Mouse (Mus musculus): ENCODE data around the gene Tifa.

Gene Tifa

DNA sequence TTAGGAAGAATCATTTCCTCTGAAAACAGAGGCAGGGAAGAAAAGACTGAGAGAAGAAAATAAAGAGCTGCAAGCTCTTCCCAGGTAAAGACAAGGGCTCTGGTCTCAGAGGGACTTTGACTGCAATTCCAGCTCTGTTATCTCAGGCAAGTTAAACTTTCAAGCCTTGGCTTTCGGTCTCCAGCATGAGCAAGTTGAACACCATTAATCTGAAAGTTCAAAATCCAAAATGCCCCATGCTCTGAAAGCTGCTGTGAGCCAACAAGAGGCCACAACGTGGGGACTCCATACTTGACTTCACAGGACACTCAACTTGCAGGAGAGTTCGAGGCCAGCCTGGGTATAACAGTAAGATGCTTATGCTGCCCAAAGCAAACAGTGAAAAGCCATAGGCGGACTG lies 44.4 kb downstream of the Tifa start:
- TF ChIP-seq GATA4 (IDR thresholded peaks at IDR 0.05; ENCODE audit: insufficient replicate concordance, low read length), result no peak

DNA sequence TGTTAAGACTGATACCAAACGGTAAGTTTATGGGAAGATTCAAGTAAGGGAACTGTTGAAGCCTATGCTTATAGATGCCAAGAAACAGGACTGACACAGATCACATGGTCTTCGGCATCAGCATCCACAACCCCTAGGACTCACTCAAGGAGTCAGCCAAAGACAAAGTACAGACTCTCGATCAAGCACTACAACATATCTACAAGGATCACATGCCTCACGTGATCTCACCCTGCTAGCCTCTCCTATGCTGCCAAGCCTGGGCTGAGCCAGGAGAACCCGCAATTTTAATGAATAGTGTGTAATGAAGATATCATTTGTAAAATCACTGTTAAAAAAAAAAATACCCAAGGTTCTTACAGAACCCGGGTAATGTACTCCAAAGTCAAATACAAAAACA lies 46.0 kb downstream of the Tifa start:
- no peak for TF ChIP-seq GATA4 (IDR thresholded peaks at IDR 0.05; ENCODE audit: insufficient replicate concordance, low read length)

DNA sequence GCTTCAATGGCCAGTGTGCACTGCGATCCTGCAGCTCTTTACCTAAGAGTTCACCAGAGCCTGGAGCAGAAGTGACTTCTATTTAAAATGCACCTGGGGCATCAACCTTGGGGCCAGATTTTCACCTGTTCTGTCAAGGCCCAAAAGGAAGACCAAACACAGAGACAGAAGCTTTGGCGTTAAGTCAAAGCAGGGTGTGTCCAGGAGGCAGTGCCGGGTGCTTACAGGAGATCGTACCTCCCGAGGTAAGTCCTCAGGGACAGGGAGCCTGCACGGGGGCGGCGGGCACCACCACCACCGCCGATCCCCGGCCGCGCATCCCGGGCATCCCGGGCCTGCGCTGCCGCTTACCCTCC lies 47.2 kb downstream of the Tifa start:
- TF ChIP-seq GATA4 (IDR thresholded peaks at IDR 0.05; ENCODE audit: insufficient replicate concordance, low read length), result no peak

DNA sequence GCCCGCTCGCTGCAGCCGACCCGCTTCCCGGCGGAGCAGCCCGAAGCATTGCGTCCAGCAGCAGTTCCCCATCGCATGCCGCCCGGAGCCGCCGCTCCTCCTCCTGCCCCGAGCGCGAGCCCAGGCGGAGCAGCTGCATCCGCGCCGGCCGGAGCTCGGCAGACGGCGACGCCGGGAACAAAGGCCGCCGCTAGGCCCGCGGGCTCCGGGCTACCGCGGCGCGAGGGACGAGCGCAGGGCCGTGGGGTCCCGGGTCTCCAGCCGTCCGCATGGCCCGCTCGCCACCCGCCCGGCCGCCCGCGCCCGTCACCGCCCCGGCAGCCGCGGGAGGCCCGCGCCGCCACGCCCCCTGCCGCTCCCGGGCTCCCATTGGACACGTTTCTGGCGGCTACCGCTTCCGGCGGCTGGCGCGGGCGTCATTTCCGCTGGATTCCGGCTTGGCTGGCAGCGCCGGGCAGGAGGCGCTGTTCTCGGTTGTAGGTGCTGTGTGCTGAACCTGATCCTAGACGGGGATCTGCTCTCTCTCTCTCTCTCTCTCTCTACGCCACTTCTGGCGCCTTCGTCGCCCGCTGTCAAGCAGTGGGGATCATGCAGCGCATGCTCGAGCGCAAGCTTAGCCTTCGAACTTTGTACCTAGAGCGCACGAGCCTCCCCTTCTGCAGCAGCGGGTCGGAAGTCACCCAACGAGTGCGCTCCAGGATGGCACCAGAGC lies 47.7 kb downstream of the Tifa start, which contains the start of gene Ap1ar:
Ap1ar (minus strand) TSS at position 370 of the 712 bp plus-strand sequence.
- TF ChIP-seq GATA4 (IDR thresholded peaks at IDR 0.05; ENCODE audit: insufficient replicate concordance, low read length), result peak; percentile 11; the same call in 1 of the 2 replicates

DNA sequence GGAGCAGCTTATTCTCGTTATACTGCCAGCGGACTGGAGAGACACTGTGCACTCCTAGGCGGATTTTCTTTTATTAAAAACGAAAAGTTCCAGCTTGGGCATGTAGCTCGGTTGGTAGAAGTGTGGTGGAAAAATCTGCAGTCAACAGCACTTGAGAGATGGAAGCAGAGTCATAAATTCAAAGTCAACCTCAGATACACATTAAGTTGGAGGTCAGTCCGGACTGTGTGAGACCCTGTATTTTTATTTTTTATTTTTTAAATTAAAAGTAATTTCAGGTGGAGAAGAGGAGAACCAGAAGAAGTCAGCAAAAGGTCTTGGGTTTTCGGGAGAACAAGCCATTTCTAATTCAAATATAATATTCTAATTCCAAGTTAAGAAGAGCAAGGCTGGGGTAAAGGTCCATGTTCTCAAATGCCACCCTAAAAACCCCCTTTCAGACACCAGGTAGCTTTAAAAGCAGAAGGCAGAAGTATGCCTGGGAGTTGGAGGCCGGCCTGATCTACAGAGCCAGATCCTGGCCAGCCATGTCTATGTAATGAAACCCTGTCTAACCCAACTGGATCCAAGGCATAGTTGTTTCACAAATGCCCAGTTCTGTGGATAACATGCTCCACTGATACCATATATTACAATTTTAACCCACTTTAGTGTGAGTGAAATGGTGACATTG lies 48.5 kb downstream of the Tifa start:
- no peak for TF ChIP-seq GATA4 (IDR thresholded peaks at IDR 0.05; ENCODE audit: insufficient replicate concordance, low read length)

DNA sequence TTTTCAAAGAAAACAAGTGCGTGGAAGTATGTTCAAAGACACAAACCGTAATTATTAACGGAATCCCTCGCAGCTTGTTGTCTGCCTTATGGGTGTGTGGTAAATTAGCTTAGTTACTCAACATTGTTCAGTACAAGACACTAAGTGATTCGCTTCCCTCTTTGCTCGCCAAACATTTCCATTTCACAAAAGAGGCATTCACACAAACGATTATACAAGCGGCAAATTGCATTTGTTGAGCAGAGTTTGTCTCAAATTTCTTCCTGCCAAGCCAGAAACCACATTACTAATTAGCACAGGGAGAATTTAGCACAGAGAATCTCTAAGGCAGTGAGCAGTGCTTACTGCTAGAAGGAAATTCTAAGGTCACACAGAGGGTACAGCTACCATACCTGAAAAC lies 52.3 kb downstream of the Tifa start:
- no peak for TF ChIP-seq GATA4 (IDR thresholded peaks at IDR 0.05; ENCODE audit: insufficient replicate concordance, low read length)

DNA sequence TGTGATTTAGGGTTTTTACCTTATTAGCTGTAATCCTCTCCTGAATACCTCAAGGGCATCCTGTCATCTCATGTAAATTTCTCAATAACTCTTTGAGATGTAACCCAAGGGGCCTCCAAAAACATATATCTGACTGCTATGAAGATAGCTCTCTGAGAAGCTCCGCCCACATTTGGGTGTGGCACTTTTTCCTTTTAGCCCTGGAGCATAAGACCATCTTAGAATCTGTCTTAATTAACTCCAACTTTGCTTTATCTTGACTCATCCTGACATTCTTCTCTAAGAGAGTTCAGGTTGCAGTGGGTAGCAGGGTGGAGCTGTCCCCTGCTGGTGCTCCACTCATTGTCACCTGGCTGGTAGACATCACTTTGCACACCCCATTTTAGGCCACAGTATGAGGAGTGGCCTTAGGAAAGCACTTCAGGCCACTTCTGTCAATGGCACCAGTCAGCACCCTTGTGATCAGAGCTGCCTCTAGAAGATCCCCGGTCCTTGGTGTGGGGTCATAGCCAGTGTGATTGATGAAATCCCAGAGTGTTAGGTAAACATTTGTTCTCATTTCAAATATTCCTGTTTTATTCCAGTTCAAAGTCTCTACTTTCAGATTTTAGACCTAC lies 53.8 kb downstream of the Tifa start:
- no peak for TF ChIP-seq GATA4 (IDR thresholded peaks at IDR 0.05; ENCODE audit: insufficient replicate concordance, low read length)

DNA sequence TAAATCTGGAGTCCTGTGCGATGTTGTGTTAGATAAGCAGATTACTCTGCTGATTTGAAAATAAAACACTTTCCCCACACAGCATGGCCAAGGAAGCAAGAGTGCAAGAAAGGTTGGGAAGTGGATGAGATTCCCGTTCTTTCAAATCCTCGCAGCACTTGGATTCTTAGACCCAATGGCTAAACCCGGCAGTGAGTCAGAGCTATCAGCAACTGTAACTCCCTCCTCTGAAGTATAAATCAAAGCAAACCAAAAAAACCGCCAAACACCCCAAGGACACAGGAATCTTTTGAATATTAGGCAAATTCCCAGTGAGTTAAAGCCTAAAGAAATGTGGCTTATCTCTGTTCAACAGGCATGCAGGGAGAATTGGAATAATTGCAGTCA lies 54.3 kb downstream of the Tifa start:
- TF ChIP-seq GATA4 (IDR thresholded peaks at IDR 0.05; ENCODE audit: insufficient replicate concordance, low read length), result no peak

DNA sequence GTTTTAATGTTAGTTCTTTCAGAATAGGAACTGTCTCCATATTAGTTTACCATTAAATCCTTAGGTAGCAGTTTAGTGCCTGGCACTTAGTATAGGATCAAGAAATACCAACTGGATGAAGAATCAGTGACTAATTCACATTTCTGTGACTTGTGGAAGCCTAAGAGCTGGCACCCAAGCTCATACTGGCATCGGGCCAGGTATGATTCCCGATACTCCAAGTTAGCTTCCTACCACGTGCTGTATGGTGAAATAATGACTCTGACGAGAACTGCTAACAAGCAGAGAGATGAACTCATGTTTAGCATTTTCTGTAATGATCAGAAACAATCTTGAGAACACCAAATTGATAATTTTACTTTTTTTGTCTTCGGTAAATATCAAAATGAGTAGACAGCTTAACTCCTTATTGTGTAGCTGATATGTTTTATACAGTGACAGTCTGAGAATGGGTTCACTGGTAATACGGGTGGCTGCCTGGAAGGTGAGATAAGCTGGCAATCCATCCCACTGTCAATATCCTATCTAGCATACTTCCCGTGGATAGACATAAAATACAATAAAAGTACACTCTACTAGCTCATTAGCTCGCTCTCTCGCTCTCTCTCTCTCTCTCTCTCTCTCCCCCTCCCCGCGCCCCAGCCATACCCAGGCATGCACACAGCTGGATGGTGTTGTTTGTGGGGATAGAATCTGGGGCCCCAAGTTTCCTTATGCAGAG lies 58.6 kb downstream of the Tifa start:
- TF ChIP-seq GATA4 (IDR thresholded peaks at IDR 0.05; ENCODE audit: insufficient replicate concordance, low read length), result no peak

DNA sequence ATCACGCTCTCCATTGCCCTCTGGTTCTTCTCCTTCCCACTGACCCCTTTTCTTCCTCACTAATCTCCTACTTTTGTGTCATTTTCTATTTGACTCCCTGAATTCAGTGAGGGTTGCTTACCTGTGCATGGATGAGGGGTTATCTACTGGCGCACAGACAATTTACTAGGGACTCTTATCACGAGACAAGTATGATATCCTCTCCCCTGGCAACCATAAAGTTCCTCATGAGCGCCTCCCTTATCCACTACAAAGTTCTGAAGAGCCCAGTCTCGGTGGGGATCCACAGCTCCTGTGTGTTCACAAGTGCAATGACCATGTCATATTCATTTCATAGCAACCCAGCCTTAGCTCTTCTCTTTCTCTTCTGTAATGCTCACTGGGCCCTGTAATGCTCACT lies 60.3 kb downstream of the Tifa start:
- no peak for TF ChIP-seq GATA4 (IDR thresholded peaks at IDR 0.05; ENCODE audit: insufficient replicate concordance, low read length)

DNA sequence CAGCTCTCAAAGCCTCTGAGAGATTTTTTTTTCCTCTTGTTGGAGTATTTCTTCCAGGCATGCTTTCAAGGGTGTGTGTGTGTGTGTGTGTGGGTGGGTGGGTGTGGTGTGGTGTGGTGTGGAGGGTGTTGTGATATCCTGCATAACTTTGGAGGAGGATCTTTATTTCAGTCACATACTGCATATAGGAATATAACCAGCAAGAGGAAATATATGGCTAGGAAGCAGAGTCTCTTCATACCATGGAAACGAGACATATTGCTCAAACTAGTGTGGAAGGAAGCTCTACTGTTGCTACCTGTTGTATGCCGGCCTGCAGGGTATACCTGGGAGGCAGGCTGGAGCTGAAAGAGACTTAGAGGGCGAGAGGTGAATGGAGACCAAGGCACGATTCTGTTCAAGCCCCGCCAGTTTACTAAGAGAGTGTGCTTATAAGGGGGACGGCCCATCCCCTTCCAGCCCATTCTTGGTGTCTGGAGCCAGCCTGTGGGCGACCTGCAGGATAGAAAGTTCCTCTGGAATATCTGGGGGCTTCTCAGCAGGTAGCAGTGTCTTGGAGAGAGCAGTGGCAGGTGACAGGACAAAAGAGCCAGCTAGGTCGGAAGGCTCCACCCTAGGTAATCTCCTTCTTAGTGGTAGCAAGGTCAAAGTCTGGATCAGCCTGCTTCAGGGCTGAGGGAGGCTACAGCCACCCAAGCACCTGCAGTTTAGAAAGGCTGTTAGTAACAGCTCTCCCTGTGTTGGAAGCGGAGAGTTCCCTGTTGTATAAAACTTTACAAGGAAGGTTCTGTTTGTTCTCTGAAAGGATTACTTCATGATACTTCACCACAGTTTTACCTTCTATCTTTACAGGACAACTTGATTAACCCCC lies 61.4 kb downstream of the Tifa start:
- TF ChIP-seq GATA4 (IDR thresholded peaks at IDR 0.05; ENCODE audit: insufficient replicate concordance, low read length), result no peak

DNA sequence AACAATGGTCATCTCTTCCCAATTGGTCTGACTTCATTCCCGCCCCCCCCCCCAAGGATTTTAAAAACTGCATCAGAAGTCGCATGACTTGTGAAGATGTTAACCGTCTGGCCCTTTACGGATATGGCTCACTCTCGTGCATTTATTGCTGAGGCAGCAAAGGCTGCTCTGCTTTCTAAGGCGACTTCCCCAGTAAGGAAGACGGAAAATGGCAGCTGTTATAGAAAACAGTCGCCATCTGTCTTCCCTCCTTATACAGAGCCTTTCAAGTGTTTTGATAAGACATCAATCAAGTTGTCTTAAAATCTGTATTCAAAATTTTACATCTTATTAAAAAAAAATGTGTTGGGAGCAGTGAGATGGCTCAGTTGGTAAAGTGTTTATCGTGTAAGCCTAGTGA lies 63.1 kb downstream of the Tifa start:
- no peak for TF ChIP-seq GATA4 (IDR thresholded peaks at IDR 0.05; ENCODE audit: insufficient replicate concordance, low read length)

DNA sequence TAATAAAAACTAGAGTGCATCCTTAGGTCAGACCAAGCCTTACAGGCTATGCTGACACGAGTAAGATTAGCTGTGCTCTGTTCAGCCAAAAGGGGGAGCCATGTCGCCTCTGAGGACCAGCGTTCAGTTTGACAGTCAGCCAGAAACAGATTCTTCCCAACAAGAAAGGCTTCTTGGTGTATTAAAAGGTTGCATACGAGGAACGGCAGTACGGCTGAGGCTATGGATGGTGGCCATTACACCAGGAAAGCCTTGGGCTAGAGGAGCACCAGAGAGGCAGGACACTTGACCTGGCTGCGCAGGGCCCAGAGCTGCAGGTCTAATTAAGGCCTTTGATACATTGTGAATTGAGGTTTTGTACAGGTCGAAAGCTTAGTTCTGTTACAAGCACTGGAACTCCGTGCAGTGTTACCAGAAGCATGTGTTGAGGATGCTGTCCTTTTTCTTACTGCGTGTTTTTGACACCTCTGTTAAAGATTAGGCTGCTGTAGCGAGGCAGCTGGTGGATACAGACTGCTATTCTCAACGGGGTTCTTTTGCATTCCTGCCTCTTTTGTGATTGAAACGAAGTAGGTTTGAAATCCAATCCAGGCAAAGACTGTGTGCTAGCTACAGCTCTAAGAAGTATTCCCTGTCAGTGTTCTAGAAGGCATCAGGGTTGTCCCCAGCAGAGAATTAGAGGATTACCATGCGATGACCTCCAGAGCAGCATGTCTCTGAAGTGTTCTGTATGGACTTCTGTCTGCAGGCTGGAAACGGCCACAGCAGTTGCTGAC lies 64.0 kb downstream of the Tifa start:
- no peak for TF ChIP-seq GATA4 (IDR thresholded peaks at IDR 0.05; ENCODE audit: insufficient replicate concordance, low read length)

DNA sequence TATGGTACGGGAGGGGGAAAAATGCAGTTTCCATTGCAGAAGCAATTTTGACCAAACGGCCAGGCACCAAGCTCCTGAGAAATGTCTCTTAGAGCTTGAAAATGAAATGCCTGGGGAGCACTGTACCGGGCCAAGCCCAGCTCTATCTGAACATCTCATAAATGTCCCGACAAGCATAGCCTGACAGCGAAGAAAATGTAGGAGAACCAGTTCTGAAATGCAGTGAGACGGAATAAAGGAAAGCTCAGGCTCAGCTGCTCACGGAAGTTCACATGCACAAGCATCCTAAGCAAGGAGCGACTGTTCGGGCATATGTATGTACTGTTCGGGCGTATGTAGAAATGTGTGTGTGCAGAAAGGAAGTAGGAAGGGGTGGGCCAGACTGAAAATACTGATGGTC lies 71.7 kb downstream of the Tifa start:
- no peak for TF ChIP-seq GATA4 (IDR thresholded peaks at IDR 0.05; ENCODE audit: insufficient replicate concordance, low read length)

All from liver, adult (tissue).